Mouse (Mus musculus): ENCODE results near the gene Adcy4. TPM values are rescaled to one million over a fixed set of nuclear protein-coding genes. Genes with fewer than 3 reads are reported as not detected.

Adcy4 gene
- total RNA-seq, 2 experiments from 2014 or later, result 4.6 to 5.2 TPM

DNA sequence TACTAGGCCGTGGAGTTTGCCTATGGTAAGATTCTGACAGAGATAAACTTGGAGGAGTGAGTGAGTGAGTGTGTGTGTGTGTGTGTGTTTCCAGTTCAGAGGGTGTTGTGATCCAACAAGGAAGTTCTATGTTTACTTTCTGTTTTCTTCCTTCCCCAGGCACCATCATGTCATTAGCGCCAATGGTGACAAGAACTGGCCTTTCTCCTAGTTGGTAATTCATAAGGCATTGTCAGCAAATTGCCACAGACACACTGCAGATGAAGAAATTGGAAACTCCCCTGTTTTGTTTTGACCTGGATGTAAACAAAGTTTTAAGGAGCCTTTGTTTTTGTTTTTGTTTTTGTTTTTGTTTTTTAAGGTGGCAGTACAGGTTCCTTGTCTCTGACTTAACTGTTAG lies 9.6 kb upstream of the Adcy4 start:
- no peak for DNase-seq
- intact Hi-C loops (cut with DNase I), result no loop called here

DNA sequence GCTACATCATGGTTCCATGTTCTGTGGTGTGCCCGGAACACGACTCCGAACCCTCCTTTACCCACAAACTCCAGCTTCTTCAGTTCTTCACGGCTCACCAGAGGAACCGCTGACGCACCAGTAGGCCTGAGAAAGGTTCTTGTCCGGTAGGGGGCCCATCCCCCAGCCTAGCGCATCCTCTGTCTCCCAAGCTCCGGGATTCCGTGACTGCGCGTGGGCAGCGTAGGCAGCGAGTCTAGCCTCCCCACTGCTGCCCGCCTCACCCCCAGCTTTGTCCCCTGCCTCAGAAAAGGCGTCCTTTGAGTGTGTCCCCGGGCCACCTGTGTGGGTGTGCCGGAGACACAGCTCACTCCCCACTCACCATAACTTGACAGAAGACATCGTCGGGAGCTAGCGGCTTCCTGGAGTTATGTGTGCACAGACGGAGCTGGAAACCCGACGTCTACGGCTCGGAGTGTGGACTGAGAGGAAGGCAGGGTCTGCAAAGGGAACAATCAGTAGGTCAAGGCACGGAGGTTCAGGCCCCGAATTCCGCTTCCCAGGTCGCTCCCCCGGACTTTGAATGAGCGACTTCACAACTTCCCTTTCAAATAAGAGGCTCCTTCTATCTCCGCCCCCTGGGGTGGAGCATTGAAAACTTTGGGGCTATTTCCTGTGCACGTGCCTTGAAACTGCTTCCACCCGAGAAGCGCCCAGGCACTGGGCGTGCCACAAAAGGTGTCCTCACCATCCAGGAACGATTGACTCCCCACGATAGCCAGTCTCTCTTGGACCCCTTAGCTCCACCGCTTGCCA lies 4.6 kb upstream of the Adcy4 start, which contains the start of gene Ripk3:
Gene Ripk3, minus strand, starts transcription at position 610 of the 795 bp plus-strand sequence.
- DNase-seq, result no peak

DNA sequence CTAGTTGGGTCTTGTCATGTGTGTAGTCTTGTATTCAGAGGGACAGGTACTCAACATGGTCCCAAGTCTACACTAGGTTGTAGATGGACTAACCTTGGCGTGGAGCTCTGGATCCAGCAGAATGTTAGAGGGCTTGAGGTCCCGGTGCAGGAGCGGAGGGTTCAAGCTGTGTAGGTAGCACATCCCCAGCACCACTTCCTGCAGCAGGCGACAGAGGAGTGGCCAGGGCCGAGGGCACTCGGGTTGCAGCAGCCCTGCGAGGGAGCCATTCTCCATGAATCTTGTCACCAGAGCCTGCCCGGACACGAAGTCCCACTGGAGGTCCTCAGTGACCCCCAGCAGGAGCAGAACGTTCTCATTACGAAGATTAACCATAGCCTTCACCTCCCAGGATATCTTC lies 3.8 kb upstream of the Adcy4 start:
- intact Hi-C loops (cut with DNase I), result no loop called here
- no peak for DNase-seq

More for the DNA sequence above, 4.6 kb upstream of the Adcy4 start, which contains the start of gene Ripk3:
- intact Hi-C loops (cut with DNase I), result no loop called here

DNA sequence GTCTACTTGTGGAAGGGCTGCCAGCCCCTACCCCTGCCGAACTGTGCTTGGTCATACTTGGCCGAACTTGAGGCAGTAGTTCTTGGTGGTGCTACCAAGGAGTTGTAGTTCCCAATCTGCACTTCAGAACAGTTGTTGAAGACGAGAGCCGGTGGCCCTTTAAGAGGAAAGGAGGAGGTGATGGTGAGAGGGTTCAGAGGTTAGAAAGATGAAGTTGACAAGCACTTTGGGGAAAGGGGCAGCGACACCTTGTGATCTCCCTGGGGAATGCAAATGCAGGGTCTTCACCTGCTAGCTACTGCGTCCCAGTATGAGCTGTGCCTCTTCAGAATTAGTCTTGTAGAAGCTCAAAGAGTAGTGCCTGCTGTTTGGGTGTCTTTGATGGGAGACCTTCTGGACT lies 1.3 kb upstream of the Adcy4 start:
- intact Hi-C loops (cut with DNase I), result no loop called here
- DNase-seq, result no peak

DNA sequence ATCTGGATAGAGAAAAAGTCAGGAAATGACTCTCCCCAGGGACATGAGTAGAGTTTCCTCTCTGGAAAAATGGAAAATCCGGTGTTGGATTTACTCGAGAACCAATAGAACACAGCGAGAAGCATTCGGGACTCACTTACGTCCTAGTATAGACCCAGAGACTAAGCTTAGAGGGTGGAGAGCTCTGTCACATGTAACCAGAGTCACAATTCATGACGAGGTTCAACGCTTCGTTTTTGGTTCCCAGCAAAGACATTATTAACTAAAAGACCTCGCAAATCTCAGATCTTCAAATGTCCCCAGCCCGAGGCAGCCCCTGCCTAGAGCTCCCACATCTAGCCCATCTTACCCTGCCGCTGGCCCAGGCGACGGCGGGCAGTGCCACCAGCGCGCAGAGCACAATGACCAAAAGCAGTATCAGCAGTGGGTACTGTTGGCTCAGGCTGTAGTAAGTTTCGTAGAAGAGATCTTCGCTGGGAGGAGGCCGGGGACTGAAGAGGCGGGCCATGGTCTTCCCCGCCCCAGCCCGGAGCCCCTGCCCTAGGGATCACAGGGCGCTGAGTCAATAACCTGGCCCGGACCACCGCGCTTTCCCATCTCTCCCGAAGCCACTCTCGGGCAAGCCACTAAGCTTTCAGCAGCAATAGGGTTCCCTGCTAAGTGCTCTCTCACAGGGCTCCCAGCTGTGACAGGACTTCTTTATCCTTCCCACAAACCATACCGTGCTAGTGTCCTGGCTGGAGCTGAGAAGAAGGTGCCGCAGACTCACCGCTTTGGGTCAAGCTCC lies 531 bp downstream of the Adcy4 start:
- no peak for DNase-seq
- intact Hi-C loops (cut with DNase I), result no loop called here

DNA sequence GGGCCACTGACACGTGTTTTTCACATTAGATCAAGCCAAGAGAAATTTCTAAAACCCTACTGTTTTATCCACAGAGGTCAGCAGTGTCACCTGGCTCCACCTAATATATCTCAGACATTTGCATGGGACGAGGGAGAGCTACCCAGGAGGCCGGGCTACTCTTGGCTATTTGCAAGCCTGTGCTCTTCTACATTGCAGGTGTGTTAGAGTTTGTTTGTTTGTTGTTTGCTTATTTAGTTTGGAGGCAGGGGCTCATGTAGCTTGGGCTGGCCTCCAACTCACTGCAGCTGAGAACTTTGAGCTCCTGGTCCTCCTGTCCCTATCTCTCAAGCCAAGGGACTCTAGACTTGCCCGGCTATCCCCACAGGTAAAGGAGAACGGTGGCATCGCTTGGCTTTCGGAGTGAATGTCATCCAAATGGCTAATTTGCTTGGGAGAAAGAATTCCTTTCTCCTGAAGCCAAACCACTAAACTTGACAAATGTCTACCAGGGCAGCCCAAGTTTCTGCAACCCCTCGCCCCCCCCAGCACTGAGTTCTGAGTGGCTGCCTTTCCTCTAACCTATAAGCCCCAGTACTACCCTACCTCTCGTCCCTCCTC lies 1.4 kb downstream of the Adcy4 start:
- DNase-seq, result no peak
- intact Hi-C loops (cut with DNase I), result no loop called here

DNA sequence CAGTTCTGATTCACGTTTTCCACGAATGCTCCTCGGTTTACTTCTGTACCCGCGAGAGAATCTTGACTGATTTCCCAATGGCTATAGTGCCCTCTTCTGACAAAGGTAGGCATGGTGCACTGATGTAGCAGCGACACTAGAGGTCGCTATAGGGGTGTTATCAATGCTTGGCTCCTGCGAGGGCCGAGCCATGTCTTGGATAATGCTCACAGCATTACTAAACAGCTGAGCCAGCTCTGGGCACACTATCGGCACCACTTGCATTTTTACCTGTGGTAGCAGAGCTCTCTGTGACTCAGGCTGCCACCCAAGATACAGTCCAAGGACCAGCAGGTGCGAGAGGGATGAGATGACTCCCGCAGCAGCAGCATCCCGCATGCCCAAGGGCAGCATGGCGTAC lies 2.6 kb downstream of the Adcy4 start:
- intact Hi-C loops (cut with DNase I), result no loop called here
- peak; percentile 53 for DNase-seq

DNA sequence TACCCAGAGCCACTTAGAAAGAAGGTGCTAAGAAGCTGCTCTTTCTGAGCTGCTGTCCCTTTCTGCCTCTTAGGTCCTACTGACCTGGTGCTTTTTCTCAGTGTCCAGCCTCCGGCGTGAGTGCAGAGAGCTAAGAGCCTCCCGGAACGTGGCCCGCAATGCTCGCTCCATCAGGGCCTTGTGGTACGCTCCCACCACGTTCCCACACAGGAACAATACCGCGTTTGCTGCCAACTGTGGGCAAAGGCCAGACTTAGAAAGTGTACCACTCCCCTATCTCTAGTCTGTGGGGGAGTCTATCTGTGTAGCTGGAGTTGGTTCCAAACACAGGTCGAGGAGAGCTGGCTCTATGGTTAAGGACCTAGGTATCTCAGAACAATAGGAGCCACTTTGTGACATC lies 3.2 kb downstream of the Adcy4 start:
- intact Hi-C loops (cut with DNase I), result no loop called here
- no peak for DNase-seq

DNA sequence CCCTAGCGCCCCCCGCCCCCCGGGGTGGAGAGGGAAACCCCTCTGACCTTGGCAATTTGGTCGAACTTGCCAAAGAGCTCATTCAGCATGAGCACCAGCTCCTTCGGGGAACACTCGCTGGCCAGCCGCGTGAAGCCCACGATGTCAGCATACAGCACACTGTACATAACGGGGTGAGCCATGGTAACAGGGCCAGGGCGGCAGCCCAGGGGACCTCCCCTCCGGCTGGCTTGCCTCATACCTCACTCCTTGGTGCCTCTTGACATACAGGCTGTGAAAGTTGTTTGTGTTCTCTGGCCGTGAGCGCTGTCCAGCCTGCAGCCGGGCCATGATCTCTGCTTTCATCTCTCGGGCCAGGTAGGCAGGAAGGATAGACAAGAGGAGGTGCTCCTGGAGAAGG lies 4.2 kb downstream of the Adcy4 start:
- intact Hi-C loops (cut with DNase I), result no loop called here
- DNase-seq, result no peak

DNA sequence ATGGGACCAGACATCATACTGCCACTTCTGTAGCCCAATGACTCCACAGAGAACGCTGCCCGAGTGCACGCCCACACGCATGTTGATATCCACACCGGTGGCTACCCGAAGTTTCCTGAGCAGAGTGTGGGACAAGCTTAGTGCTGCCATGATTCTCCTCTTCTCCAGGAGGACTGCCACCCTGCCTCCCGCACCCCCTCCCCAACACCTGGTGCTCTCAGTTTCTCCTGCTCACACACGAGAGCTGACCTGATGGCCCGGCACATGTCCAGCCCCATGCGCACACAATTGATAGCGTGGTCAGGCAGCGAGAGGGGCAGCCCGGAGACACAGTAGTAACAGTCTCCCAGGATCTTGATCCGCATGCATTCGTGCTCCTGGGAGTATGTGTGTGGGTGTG lies 5.2 kb downstream of the Adcy4 start:
- DNase-seq, result no peak
- intact Hi-C loops (cut with DNase I), result no loop called here

DNA sequence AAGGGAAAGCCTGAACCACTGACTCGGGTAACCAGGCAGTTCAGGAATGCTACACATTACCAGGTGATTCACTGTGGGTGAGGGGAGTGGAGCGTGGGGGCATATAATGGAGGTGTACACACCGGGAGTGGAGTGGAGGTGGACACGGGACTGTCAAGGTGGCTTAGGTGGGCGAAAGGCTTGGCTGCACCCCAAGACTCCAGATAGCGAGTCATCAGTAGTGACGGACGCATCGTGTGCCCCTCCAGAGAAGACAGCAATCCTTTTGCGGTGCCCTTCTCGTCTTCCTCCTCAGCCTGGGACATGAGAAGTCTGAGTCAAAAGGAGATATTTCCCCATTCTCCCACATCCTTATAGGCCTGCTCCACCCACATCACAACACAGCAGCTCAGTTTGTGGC lies 6.1 kb downstream of the Adcy4 start:
- intact Hi-C loops (cut with DNase I), result no loop called here

DNA sequence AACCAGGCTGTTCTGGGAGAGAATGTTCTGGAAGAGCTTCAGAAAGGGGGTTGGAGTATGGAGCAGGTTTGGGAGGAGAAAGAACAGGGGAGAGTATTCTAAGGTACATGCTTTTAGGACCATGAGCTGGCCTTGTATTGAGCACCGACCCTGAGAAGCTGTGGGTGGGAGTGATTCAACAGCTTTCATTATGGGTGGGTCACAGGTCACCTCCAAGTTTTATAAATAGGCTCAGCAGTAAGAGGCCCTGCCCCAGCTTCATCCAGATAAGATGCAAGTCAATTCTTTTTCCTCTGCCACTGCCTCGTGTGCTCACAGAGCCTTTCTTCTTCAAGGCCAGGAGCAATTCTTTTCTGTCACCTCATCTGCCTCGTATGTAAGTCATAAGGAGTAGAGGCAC lies 6.7 kb downstream of the Adcy4 start:
- DNase-seq, result no peak
- intact Hi-C loops (cut with DNase I), result no loop called here

More for the DNA sequence above, 6.1 kb downstream of the Adcy4 start:
- no peak for DNase-seq

DNA sequence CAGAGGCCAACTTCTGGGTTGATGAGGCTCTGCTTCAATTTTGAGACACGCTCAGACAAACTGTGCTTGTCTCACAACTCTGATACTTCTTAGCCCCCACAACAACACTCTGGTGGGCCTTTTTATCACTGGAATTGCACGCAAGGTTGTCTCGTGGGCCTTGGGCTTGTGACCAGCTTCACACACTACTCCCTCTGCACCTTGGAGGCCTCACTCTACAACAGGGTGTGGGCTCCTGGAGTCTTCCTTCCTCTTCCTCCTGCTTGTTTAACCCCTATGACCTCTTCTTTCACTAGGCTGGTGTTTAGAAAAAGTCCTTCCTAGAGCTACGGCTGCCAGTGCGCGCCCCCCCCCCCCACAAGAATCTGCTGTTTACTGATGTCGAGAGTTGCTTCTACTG lies 7.2 kb downstream of the Adcy4 start:
- no peak for DNase-seq
- intact Hi-C loops (cut with DNase I), result no loop called here

DNA sequence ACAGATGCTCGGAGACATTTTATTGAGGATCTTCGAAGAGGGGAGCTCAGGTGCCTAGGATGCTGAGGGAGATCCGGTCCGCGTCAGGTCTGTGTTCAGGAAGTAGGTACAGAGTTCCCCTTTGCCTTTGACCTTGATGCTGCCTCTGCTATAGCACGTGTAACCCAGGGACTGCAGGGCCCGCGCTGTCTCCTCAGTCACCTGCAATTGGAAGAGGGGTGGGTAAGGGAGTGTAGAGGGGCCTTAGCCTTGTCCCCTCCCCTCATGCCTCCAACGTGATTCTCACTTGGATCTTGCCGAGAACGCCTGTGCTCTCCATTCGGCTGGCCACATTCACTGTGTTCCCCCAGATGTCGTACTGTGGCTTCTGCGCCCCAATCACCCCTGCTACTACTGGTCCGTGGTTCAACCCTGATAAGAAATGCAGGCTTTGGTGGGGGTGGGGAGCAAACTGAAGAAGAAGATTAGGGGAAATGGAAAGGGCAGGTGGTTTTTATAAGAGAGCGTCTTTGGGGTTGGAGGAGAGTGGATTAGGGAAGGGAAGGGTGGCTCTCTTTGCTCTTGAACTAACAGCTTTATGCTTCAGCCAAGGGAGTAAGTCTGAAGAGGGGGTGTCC lies 14.7 kb downstream of the Adcy4 start:
- intact Hi-C loops (cut with DNase I), result no loop called here
- no peak for DNase-seq

DNA sequence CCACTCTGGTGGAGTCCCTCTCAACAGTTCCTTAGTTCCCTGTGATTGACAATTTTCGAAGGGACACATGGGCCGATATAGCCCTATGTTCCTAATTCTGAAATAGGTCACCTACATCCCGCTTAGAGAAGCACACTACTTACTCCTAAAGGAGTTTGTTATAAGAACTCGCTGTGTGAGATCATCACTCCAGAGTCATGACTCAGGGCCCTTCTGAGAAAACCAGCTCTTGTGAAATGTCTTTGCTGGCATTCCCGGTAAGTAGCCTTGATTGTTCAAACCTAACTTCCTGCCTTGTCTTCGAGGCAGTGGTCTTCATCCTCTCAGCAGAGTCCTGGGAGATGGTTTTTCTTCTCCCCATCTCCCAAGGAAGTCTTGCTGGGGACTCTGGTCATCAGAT lies 15.3 kb downstream of the Adcy4 start:
- no peak for DNase-seq

DNA sequence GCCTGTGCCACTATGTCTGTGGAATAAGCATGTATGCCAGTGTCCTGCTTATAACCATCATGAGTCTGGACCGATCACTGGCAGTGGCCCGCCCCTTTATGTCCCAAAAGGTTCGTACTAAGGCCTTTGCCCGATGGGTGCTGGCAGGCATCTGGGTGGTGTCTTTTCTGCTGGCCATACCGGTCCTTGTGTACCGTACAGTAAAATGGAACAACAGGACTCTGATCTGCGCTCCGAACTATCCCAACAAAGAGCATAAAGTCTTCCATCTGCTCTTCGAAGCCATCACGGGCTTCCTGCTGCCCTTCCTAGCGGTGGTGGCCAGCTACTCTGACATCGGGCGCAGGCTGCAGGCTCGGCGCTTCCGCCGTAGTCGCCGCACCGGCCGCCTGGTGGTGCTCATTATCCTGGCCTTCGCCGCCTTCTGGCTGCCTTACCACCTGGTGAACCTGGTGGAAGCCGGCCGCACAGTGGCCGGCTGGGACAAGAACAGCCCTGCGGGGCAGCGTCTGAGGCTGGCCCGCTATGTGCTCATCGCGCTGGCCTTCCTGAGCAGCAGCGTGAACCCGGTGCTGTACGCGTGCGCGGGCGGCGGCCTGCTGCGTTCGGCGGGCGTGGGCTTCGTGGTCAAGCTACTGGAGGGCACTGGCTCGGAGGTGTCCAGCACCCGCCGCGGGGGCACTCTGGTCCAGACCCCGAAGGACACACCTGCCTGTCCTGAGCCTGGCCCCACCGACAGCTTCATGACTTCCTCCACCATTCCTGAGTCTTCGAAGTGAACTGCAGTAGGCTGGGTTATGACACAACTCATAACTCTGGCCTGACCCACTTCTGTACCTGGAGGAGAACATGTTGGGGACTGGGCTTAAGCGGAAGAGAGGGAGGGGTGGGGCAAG lies 16.1 kb downstream of the Adcy4 start:
- intact Hi-C loops (cut with DNase I), result no loop called here
- peak; percentile 59 for DNase-seq

More for the DNA sequence above, 15.3 kb downstream of the Adcy4 start:
- intact Hi-C loops (cut with DNase I), result no loop called here

DNA sequence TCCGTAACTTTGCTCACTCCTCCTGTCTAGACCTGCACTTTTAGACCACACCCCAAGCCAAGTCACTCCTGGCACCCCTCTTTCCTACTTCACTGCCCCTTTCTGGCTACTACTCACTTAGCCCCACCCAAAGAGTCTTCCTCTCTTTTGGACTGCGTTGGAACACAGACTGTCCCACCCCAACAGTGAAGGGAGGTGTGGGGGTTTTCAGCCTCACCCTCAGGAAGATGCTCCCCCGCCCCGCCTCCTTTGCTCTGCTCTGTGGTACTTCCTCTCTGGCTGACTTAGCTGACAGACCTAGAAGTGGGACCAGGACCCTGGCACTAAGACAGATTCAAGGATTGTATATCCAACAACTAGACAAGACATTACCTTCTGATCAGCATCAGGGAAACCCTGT lies 18.2 kb downstream of the Adcy4 start, which contains the start of gene Ltb4r1:
Gene Ltb4r1, plus strand, starts transcription at position 267 of the 400 bp plus-strand sequence.
- intact Hi-C loops (cut with DNase I), result no loop called here

DNA sequence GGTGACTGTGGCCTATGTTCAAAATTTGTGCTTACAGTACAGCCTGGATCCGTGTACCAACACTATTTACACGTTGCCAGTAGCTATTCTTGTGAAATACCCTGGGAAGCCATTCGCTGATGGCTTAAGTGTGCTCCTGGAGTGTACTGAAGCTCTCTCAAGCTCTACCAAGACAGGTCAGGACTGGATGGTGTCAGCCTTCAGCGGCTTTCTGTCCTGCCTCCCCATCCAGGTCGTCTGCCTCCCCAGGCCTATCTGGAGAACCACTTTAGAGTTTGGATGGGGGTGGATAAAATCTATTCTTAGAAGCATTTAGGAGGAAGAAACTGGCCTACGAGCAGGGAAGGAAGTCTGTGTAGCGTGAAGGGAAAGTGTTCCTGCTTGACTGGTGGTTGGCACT lies 20.7 kb downstream of the Adcy4 start:
- intact Hi-C loops (cut with DNase I), result no loop called here

More for the DNA sequence above, 18.2 kb downstream of the Adcy4 start, which contains the start of gene Ltb4r1:
- no peak for DNase-seq

DNA sequence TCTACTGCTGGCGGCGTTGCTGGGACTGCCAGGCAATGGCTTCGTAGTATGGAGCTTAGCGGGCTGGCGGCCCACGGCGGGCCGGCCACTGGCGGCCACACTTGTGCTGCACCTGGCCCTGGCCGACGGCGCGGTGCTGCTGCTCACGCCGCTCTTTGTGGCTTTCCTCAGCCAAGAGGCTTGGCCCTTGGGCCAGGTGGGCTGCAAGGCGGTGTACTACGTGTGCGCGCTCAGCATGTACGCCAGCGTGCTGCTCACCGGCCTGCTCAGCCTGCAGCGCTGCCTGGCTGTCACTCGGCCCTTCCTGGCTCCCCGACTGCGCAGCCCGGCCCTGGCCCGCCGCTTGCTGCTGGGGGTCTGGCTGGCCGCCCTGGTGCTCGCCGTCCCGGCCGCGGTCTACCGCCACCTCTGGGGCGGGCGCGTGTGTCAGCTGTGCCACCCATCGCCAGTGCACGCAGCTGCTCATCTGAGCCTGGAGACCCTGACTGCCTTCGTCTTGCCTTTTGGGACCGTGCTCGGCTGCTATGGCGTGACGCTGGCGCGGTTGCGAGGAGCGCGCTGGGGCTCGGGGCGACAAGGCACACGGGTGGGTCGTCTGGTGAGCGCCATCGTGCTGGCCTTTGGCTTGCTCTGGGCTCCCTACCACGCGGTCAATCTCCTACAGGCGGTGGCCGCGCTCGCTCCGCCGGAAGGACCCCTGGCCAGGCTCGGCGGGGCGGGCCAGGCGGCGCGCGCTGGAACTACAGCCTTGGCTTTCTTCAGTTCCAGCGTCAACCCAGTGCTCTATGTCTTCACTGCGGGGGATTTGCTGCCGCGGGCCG lies 21.7 kb downstream of the Adcy4 start:
- intact Hi-C loops (cut with DNase I), result no loop called here
- DNase-seq, result peak; percentile 56

More for the DNA sequence above, 20.7 kb downstream of the Adcy4 start:
- no peak for DNase-seq

Data from left cerebral cortex, postnatal 4 days (tissue).